In the genomic region with DNA sequence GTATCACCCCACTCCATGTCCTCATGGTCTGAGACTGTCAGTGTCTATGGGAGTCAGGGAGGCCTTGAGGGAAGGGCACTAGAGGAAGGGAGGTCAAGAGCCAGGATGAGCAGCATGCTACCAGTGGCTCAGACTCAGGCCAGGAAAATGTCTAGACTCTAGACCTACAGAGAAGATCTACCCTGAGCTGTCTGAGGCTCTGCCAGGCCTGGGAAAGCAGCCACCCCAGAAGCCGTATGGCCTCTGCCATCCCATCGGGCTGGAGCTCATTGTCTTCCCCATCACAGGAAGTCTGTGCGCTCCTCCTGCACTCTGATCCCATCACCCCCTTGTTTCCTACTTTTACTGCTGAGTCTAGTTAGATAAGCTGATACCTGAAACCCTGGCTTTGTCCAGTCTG, we compare ENCODE assay signal across 22 mouse cellular contexts.
"Had no signal": no experiment of that assay in that cellular context is flagged by ENCODE, and none has a peak within 500 bp of the region (broad histone marks: within the 10 kb centered on the region; RNA-seq: fewer than 3 reads in every experiment).

No protein-coding gene starts in this region.

- ATAC-seq: liver, postnatal 0 days; lung, postnatal 0 days; midbrain, embryonic 13.5 days; midbrain, embryonic 16.5 days had no signal

- H3K9ac ChIP-seq: limb, embryonic 12.5 days; limb, embryonic 15.5 days; liver, embryonic 14.5 days; liver, postnatal 0 days; lung, embryonic 14.5 days; midbrain, embryonic 13.5 days; neural tube, embryonic 13.5 days; stomach, embryonic 15.5 days had no signal

- H3K4me3 ChIP-seq: layer of hippocampus, adult 2 months; limb, embryonic 12.5 days; limb, embryonic 15.5 days; midbrain, embryonic 13.5 days; myocyte; neural tube, embryonic 13.5 days; stomach, embryonic 15.5 days had no signal

- H3K27me3 ChIP-seq: limb, embryonic 15.5 days; stomach, embryonic 15.5 days had no signal

- H3K36me3 ChIP-seq: limb, embryonic 12.5 days; limb, embryonic 15.5 days; midbrain, embryonic 13.5 days; neural tube, embryonic 13.5 days; stomach, embryonic 15.5 days had no signal

- H3K4me2 ChIP-seq: limb, embryonic 12.5 days; limb, embryonic 15.5 days; liver, embryonic 11.5 days; lung, embryonic 14.5 days; midbrain, embryonic 13.5 days; neural tube, embryonic 13.5 days; stomach, embryonic 15.5 days had no signal

- H3K27ac ChIP-seq: layer of hippocampus, adult 2 months; limb, embryonic 12.5 days; limb, embryonic 15.5 days; liver, embryonic 14.5 days; macrophage; midbrain, embryonic 13.5 days; neural tube, embryonic 13.5 days; stomach, embryonic 15.5 days had no signal

- H3K4me1 ChIP-seq: limb, embryonic 12.5 days; stomach, embryonic 15.5 days had no signal

- H3K9me3 ChIP-seq: limb, embryonic 12.5 days; limb, embryonic 15.5 days; midbrain, embryonic 13.5 days; neural tube, embryonic 13.5 days; stomach, embryonic 15.5 days had no signal

- DNase-seq: kidney, adult 9 months; kidney, postnatal 14 days; layer of hippocampus, adult 9-11 months; left cerebral cortex, postnatal 4 days; liver, postnatal 0 days; lung, embryonic 14.5 days; retina, postnatal 1 day; right cerebral cortex, postnatal 25 days; spleen, adult 18-20 months; thymus, postnatal 36 days had no signal
